Mouse (Mus musculus) bone marrow macrophage, adult 2 months (primary cell): ENCODE results near the gene Nsun6.

Experiments
- CTCF ChIP-seq: IDR thresholded peaks from 2 replicates; pipeline ENCODE4 v1.5.1; 2012; ENCODE audit warnings: low read depth, mild to moderate bottlenecking, low read length, moderate library complexity
- POLR2A ChIP-seq: IDR thresholded peaks from 2 replicates; pipeline ENCODE4 v1.6.1; 2012; ENCODE audit warnings: mild to moderate bottlenecking, low read depth, low read length, borderline replicate concordance

- TF ChIP-seq CTCF, result no peak
- no peak for TF ChIP-seq POLR2A
Measured at GRCm38 (mm10) chr2:14988451-14988850, 66.4 kb downstream of the Nsun6 start.
